Mouse (Mus musculus) urinary bladder, postnatal 14 days (tissue): ENCODE measurements around the gene Gm20388.
"Not testable (repeated sequence)": the region's sequence is repeated elsewhere in the genome, so short reads cannot be mapped to it uniquely, and the experiment has no call there.

ENCODE experiments used
- DNase-seq: peaks from one replicate; pipeline ENCODE4 v3.0.0; 2021; ENCODE audit warnings: low spot score

Gene Gm20388

GRCm38 (mm10) chr8:124171557-124172528 is 4261.2 kb downstream of the Gm20388 start:
- no peak for DNase-seq

GRCm38 (mm10) chr8:124173688-124174087 is 4263.0 kb downstream of the Gm20388 start:
- DNase-seq: no peak

GRCm38 (mm10) chr8:124176133-124176532 is 4265.5 kb downstream of the Gm20388 start:
- no peak for DNase-seq

- not testable (repeated sequence) for DNase-seq
These were observed 4266.5 kb downstream of the Gm20388 start for GRCm38 (mm10) chr8:124177092-124177491.

GRCm38 (mm10) chr8:124180681-124181445 is 4270.2 kb downstream of the Gm20388 start:
- no peak for DNase-seq

- no peak for DNase-seq
These were observed 4271.1 kb downstream of the Gm20388 start for GRCm38 (mm10) chr8:124181751-124182150.

GRCm38 (mm10) chr8:124182224-124182623 is 4271.6 kb downstream of the Gm20388 start:
- no peak for DNase-seq

- DNase-seq: no peak
These were observed 4273.4 kb downstream of the Gm20388 start for GRCm38 (mm10) chr8:124184078-124184477.

- DNase-seq: no peak
These were observed 4273.9 kb downstream of the Gm20388 start for GRCm38 (mm10) chr8:124184507-124184906.

- no peak for DNase-seq
These were observed 4274.4 kb downstream of the Gm20388 start for GRCm38 (mm10) chr8:124185081-124185480.

- no peak for DNase-seq
These were observed 4279.7 kb downstream of the Gm20388 start for GRCm38 (mm10) chr8:124190388-124190787.

- DNase-seq: no peak
These were observed 4281.6 kb downstream of the Gm20388 start for GRCm38 (mm10) chr8:124192242-124192641.

GRCm38 (mm10) chr8:124192976-124193375 is 4282.3 kb downstream of the Gm20388 start:
- peak; percentile 58 for DNase-seq

- no peak for DNase-seq
These were observed 4283.4 kb downstream of the Gm20388 start for GRCm38 (mm10) chr8:124193992-124194391.

GRCm38 (mm10) chr8:124196195-124196594 is 4285.6 kb downstream of the Gm20388 start:
- DNase-seq: peak; percentile 40

GRCm38 (mm10) chr8:124196797-124197196 is 4286.2 kb downstream of the Gm20388 start:
- DNase-seq: no peak

- DNase-seq: no peak
These were observed 4287.6 kb downstream of the Gm20388 start for GRCm38 (mm10) chr8:124198230-124198629.

- DNase-seq: peak; percentile 31
These were observed 4289.8 kb downstream of the Gm20388 start for GRCm38 (mm10) chr8:124200400-124200799.

GRCm38 (mm10) chr8:124201706-124202105 is 4291.1 kb downstream of the Gm20388 start:
- peak; percentile 23 for DNase-seq

GRCm38 (mm10) chr8:124202895-124203294 is 4292.3 kb downstream of the Gm20388 start:
- peak; percentile 64 for DNase-seq

- no peak for DNase-seq
These were observed 4293.5 kb downstream of the Gm20388 start for GRCm38 (mm10) chr8:124204001-124204601.

- no peak for DNase-seq
These were observed 4301.5 kb downstream of the Gm20388 start for GRCm38 (mm10) chr8:124212148-124212547.
